Mouse (Mus musculus) layer of hippocampus, adult 18-20 months (tissue): Measurements from ENCODE around the gene Dst. TPM values are rescaled to one million over a fixed set of nuclear protein-coding genes. Genes with fewer than 3 reads are reported as not detected.

Source experiments
- DNase-seq, 2 experiments: peaks; one replicate each; pipeline ENCODE4 v3.0.0; 2022; ENCODE audit warnings: low spot score in 2 of 2
- total RNA-seq, 2 experiments: library from RNA; stranded (reverse); gene quantifications; 2 replicates each; pipeline ENCODE4 v1.2.3; 2021

Gene Dst
- total RNA-seq, 2 experiments from 2014 or later = 195 to 198 TPM

GRCm38 (mm10) chr1:34093652-34094051 lies 185.6 kb downstream of the Dst start:
- DNase-seq = no peak

- peak; percentile 17 to 54 for DNase-seq
These were observed 186.3 kb downstream of the Dst start for GRCm38 (mm10) chr1:34094301-34094700.

GRCm38 (mm10) chr1:34095173-34095572 lies 187.1 kb downstream of the Dst start:
- DNase-seq = no peak

- no peak for DNase-seq
These were observed 188.9 kb downstream of the Dst start for GRCm38 (mm10) chr1:34096923-34097322.

- DNase-seq = peak in 1 of 2 experiments; percentile 31
These were observed 189.6 kb downstream of the Dst start for GRCm38 (mm10) chr1:34097640-34098039.

DNA sequence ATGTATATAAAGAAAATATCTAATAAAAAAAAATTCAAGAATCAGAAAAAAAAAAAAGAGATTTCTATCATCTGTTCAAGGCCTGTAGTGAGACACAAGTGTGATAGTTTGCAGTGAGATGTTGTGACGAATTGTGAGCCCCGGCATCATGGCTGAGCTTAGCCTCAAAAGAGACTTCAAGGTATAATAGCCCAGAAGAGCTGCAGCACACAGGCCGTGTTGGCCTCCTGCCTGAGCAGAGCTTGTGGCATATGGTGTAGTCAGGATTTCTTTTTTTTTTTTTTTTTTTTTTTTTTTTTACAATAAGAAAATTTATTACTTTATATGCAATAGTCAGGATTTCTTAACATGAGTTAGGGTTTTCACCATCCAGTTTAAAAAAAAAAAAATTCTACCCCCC lies 191.4 kb downstream of the Dst start:
- DNase-seq = no peak

- no peak for DNase-seq
These were observed 192.4 kb downstream of the Dst start for GRCm38 (mm10) chr1:34100385-34100784.

DNA sequence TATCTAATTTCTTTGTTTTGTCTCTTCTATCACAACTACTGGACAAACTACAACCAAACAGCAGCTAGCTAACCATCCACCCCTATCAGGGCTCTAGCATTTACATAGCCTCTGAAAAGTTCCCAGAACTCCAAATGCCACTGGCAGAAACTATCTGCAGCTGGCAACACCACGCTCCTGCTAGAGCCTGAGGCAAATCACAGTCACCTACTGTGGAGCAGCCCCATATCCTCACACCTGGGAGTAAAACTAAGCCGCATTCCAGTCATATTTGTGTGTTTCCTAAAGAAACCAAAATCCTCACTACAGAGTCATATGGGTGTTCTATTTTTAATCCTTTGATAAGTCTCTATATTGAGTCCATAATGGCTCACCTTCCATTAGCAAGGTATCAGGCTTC lies 194.6 kb downstream of the Dst start:
- no peak for DNase-seq

- no peak for DNase-seq
These were observed 195.2 kb downstream of the Dst start for GRCm38 (mm10) chr1:34103176-34103575.

- peak in 1 of 2 experiments; percentile 34 for DNase-seq
These were observed 195.7 kb downstream of the Dst start for GRCm38 (mm10) chr1:34103713-34104172.

DNA sequence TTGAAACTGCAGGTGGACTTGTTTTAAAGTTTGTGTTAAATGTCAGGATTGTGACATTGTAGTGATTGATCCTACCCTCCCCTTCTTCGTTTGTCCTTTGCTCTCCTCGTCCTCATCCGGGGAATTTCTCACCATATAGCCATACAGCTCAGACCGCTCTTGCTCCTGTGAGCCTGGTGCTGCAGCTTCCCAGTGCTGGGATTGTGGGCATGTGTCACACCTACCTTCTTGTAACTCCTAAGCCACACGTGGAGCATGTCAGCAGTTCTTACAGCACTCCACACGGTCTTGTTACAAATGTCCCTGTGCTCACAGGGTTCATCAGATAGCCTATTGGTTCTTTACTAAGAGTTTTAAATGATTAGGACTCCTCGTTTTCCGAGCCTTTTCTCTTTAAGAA lies 196.8 kb downstream of the Dst start:
- no peak for DNase-seq

DNA sequence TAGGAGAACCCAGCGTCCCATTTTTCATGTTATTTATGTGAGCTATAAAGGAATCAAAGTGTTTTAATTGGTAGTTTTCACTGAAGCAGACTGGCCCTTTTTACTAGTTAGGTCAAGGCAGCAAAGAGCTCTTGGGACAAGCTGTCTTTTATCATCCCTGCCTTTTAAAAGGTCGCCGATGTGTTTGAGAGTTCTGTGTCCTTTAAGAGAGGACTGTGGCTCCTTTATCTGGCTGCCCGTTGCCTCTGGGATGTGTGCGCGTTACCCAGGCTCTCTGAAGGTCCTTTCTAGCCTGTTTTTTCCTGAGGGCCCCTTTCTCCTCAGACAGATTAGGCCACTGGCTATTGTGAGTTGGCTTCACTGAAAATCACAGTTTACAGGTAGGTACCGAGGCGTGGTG lies 198.6 kb downstream of the Dst start:
- DNase-seq = no peak

DNA sequence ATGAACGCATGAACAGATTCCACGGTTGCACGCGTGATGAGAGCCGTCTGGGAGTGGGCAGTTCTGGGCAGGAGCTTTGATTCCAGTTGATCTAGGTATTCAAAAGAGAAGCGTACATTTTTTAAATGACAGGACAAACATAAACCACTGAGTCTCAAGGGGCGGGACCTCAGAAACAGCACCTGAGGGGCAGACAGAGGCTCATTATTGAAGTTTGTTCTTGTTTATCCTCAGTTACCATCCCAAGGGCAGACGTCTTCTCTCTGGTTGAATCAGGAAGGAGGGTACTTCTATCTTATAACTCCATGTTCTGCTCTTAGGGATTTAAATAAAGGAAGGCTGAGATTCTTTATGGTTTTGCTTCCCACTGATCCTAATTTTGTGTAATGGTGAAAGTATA lies 199.1 kb downstream of the Dst start:
- DNase-seq = no peak

DNA sequence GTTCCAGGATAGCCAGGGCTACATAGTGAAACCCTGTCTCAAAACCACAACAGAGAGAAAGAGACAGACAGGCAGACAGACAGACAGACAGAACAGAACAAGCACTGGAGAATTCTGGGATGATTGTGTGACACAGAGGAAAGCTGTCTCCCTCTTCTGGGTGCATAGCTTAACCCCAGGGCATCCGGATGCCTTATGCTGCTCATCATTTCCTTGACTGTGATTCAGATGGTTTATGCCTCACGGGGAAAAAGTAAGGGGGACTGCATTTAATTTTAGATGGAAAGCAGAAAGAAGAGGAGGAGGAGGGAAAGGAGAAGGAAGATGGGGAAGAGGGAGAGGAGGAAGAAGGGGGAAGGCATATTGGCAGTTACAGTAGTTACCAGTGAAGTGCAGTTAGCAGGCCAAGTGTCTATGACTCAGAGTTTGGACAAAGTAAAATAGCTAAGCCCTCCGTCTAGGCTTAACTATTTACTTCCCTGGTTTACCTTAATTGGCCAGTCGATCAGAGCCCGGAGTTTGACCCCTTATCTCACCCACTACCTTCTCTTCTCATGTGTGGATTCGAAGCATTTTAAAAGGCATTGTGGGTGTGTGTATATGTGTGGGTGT lies 201.7 kb downstream of the Dst start:
- no peak for DNase-seq

DNA sequence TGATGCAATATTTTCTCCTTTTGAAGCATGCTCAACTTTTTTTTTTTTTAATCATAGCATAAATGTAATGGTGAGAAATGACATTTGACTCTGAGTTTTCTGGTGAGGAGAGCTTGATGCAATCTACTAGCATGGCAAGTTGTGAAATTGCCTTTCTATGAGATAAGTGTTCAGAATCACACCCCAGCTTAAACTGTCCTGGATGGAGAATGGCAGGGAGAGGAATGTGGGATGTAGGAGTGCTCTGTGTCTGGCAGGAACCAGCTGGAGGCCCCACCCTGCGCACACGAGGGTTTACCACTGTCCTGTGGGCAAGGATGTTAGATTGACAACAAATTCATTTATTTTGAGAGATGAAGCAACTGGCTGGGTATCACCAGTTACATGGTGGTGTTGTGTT lies 202.8 kb downstream of the Dst start:
- DNase-seq = no peak

GRCm38 (mm10) chr1:34111954-34112353 lies 203.9 kb downstream of the Dst start:
- DNase-seq = no peak

DNA sequence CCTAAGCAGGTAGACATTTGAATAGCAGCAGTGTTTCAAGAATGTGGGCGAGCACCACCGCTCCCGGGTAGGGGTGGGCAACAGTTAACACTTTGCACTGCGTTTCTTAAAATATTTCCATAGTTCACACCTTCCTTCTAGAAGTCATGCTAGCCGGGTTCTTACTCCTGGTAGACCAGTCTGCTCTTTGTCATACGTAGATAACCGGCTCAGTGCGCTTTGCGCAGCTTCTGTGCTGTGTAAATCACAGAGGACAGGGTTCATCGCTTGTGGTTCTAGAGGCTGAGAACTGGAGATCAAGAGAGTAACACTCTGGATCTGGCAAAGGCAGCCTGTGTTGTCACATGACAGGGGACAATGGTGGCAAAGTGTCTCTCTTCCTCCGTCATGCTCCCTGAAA lies 208.4 kb downstream of the Dst start:
- DNase-seq = no peak

DNA sequence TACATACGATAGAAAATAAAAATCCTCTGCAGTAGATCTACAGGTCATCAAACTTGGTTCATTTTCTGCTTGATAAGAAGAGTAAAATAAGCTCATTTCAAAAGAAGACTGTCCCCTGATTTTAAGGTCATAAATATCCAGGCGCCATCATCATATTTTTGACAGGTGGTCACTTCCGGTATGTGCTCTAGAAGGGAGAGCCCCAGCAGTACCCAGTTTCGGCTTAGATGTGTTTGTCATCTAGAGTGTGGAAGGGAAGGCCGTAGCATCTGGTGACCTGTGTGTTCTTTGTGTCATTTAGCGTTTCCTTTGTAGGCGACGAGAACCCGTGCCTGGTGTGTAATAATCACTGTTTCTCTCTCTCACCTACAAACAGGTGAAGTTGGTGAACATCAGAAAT lies 209.0 kb downstream of the Dst start:
- no peak for DNase-seq

DNA sequence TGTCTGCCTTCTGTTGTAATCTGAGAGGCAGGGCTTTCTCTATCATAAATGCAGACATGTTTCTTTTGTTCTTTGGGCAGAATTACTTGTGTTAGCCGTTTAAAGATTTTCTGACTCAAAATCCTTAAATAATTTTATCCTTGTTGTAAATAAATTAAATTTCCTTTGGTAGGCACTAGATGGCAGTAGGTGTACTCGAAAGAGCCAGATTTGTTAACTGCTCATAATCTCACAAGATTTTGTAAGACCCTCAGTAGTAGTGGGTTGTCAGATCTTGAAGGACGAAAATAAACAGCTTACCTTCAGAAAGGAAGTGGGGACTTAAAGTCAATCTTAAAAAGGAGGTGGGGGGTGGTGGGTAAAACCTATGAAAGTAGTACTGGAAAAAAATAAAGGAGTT lies 209.7 kb downstream of the Dst start:
- no peak for DNase-seq

- DNase-seq = no peak
These were observed 212.0 kb downstream of the Dst start for GRCm38 (mm10) chr1:34120066-34120465.

DNA sequence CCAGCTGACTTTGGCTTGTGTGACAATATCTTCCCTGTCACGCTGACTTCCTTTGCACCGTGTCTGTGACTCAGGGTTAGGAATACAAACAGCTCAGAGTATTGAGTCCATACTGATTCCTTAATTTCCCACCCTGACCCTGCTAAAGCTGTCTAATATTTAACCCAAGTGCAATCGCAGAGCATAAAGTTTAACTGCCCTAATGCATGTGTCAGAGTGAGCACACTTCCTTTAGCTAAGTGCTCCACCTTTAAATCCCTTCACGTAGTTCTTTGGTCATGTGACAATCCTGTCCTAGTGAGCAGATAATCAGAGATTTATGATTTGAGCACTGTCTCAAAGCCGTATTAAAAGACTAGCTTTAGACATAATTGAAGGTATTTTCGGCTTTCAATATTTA lies 212.6 kb downstream of the Dst start:
- DNase-seq = no peak

- DNase-seq = peak in 1 of 2 experiments; percentile 41
These were observed 213.4 kb downstream of the Dst start for GRCm38 (mm10) chr1:34121157-34122015.

DNA sequence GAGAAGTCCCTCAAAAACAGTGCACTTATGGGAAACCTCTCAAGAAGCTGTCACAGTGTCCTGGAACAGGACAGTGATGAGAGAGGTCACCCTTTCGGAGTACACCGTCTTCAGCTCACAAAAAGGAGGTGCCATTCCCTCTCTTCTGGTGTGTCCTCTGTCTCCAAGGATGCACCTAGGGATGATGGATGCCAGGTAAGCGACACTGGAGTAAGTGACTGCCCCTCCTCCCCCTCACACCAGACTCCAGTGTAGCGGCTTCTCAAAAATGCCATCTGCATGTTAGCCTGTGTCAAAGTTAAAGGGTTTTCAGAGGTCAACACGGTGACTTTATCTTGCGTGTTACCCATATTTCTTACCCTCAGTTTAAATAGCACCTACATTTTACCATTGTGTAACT lies 214.2 kb downstream of the Dst start:
- no peak for DNase-seq
